Mouse (Mus musculus) liver, embryonic 13.5 days (tissue): ENCODE results near the gene Rock2. TPM values are rescaled to one million over a fixed set of nuclear protein-coding genes. Genes with fewer than 3 reads are reported as not detected.
A peak's percentile ranks its signal among the peaks of the same experiment; 100 is the strongest.

Source experiments
- ATAC-seq: fragments of 200-750 bp; cut with Nextera tagmentation; 2 replicates; pipeline ENCODE4 v1.8.0; 2017; ENCODE audit warnings: low read depth, mild to moderate bottlenecking, moderate number of reproducible peaks, moderate library complexity
- DNase-seq: peaks from one replicate; pipeline ENCODE4 v3.0.0; 2022
- H3K27ac ChIP-seq: fragments of 300-500 bp; sonication (generic); 2 replicates; pipeline ENCODE4 v1.5.1; 2015; ENCODE audit warnings: moderate library complexity, mild to moderate bottlenecking, inconsistent platforms
- H3K27me3 ChIP-seq: fragments of 300-500 bp; sonication (generic); 2 replicates; pipeline ENCODE4 v1.6.1; 2015; ENCODE audit warnings: mild to moderate bottlenecking, inconsistent platforms
- H3K36me3 ChIP-seq: fragments of 300-500 bp; sonication (generic); 2 replicates; pipeline ENCODE4 v1.6.1; 2015; ENCODE audit warnings: mild to moderate bottlenecking, inconsistent platforms
- H3K4me1 ChIP-seq: fragments of 300-500 bp; sonication (generic); replicated peaks from 2 replicates; pipeline ENCODE4 v1.6.1; 2015; ENCODE audit warnings: inconsistent platforms
- H3K4me2 ChIP-seq: fragments of 300-500 bp; sonication (generic); 2 replicates; pipeline ENCODE4 v1.6.1; 2015; ENCODE audit warnings: inconsistent platforms, mild to moderate bottlenecking, moderate library complexity
- H3K4me3 ChIP-seq: fragments of 300-500 bp; sonication (generic); replicated peaks from 2 replicates; pipeline ENCODE4 v1.5.1; 2015; ENCODE audit warnings: mild to moderate bottlenecking, inconsistent platforms
- H3K9ac ChIP-seq: fragments of 300-500 bp; sonication (generic); 2 replicates; pipeline ENCODE4 v1.6.1; 2015; ENCODE audit warnings: mild to moderate bottlenecking, inconsistent platforms
- H3K9me3 ChIP-seq: fragments of 300-500 bp; sonication (generic); replicated peaks from 2 replicates; pipeline ENCODE4 v1.6.1; 2016; ENCODE audit warnings: inconsistent platforms
- WGBS: fragments of 180-500 bp; shearing (Covaris S2); methylation state at CpG from one replicate; pipeline ENCODE4 v1.1.7; 2015; ENCODE audit not compliant: insufficient replicate concordance; 5-methylcytosine and 5-hydroxymethylcytosine counted together
- polyA plus RNA-seq: library from polyadenylated mRNA; unstranded; fragments of >200 nt; fragmentation: Nextera tagmentation; extraction: Ambion mirVana; gene quantifications from 2 replicates; pipeline ENCODE4 v1.2.1, GENCODE M21; 2015

Gene Rock2
- polyA plus RNA-seq, 1 experiment from 2014 or later = 7.0 TPM

- Histone ChIP-seq H3K4me1 (0 out of 2 replicates have a peak, but pooled peaks cover 3% of the 10 kb centered on the region), H3K36me3 (no peaks in the 10 kb centered on the region), H3K9ac (no peak overlapping the region), H3K4me3 (no peak overlapping the region), H3K4me2 (no peak overlapping the region), H3K9me3 (no peaks in the 10 kb centered on the region), H3K27me3 (no peaks in the 10 kb centered on the region), H3K27ac (no peak overlapping the region)
- 46% methylated on average over 1 of the region's 1 CpGs for WGBS
- ATAC-seq = no peak
- no peak for DNase-seq
Observed at GRCm38 (mm10) chr12:16860533-16860932, 34.2 kb upstream of the Rock2 start.

DNA sequence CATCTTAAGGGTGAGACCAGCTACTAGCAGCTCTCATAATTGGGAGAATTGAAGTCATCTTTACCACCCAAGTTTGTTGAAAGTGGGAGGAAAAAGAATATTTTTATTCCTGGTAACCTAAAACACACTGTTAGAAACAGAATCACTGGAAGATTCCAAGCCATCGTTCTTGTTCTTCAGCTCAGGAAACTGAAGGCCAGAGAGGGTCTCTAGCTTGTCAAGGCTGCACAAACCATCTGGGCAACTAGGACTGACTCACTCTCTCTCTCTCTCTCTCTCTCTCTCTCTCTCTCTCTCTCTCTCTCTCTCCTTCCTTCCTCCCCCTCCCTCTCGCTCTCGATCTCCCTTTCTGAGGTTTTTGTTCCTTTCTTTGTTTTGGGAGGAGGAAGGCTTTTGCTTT, 33.7 kb upstream of the Rock2 start:
- WGBS = 34% methylated on average over 3 of the region's 3 CpGs
- H3K4me2 ChIP-seq = no peak overlapping the region
- H3K4me1 ChIP-seq = peaks cover 3% of the 10 kb centered on the region; the same call in 1 of the 2 replicates
- no peaks in the 10 kb centered on the region for H3K36me3 ChIP-seq
- DNase-seq (no peak), ATAC-seq (no peak)
- no peak overlapping the region for H3K27ac ChIP-seq
- H3K27me3 ChIP-seq = no peaks in the 10 kb centered on the region
- no peak overlapping the region for H3K4me3 ChIP-seq
- H3K9ac ChIP-seq = no peak overlapping the region
- H3K9me3 ChIP-seq = no peaks in the 10 kb centered on the region

GRCm38 (mm10) chr12:16864477-16864876, 30.2 kb upstream of the Rock2 start:
- no peak overlapping the region for H3K4me3 ChIP-seq
- H3K4me1 ChIP-seq = peaks cover 19% of the 10 kb centered on the region
- H3K9ac ChIP-seq = no peak overlapping the region
- H3K27me3 ChIP-seq = no peaks in the 10 kb centered on the region
- 69% methylated on average over 4 of the region's 4 CpGs for WGBS
- no peaks in the 10 kb centered on the region for H3K9me3 ChIP-seq
- DNase-seq (no peak), ATAC-seq (no peak)
- H3K36me3 ChIP-seq = no peaks in the 10 kb centered on the region
- H3K27ac ChIP-seq = no peak overlapping the region
- H3K4me2 ChIP-seq = no peak overlapping the region

GRCm38 (mm10) chr12:16865871-16866270, 28.8 kb upstream of the Rock2 start:
- Histone ChIP-seq H3K4me2 (no peak overlapping the region), H3K4me1 (peaks cover 26% of the 10 kb centered on the region), H3K36me3 (no peaks in the 10 kb centered on the region), H3K27me3 (no peaks in the 10 kb centered on the region), H3K4me3 (no peak overlapping the region), H3K9ac (no peak overlapping the region), H3K9me3 (no peaks in the 10 kb centered on the region), H3K27ac (no peak overlapping the region)
- ATAC-seq = no peak
- WGBS = 20% methylated on average over 3 of the region's 3 CpGs
- DNase-seq = no peak

DNA sequence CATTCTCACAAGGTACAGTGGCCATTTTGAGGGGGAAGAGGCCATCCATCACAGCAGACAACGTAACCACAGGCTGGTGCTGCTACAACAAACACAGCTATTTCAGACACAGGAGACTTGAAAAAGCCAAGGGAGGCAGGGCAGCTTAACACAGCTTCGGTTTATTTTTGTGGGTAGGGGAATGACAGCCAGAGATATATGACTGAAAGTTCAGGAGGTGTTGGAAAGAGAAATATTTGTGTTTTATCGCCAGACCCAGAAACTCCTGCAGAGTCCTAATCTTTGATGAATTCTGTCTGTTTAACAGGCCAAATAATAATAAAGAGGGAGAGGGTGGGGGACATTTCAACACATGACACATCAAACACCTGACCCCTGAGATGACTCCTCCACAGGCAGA, 28.2 kb upstream of the Rock2 start:
- no peak for DNase-seq
- H3K4me1 ChIP-seq = peaks cover 26% of the 10 kb centered on the region

DNA sequence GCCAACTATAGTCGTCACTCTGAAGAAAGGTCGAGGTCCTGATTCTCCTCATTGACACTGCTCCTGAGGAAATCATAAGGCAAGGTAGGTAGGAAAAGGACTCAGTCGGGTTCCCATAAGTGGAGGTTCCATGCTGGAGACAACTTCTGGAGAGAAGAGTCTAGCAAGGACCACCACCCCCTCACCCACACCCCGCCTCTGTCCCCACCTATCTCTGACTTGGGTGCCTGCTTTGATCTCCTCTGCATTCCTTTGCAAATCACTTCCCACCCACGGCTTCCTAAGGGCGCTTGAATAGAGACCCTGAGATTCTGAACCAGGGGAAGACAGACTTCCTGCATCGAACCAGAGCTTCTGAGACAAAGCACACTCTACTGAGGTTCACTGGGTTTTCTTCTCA, 27.4 kb upstream of the Rock2 start:
- Histone ChIP-seq H3K27ac (no peak overlapping the region), H3K36me3 (no peaks in the 10 kb centered on the region), H3K9me3 (no peaks in the 10 kb centered on the region), H3K27me3 (no peaks in the 10 kb centered on the region), H3K9ac (no peak overlapping the region), H3K4me3 (no peak overlapping the region), H3K4me2 (no peak overlapping the region), H3K4me1 (peaks cover 26% of the 10 kb centered on the region)
- ATAC-seq = no peak
- 51% methylated on average over 7 of the region's 7 CpGs for WGBS
- DNase-seq = no peak

More for the DNA sequence above, 28.2 kb upstream of the Rock2 start:
- no peak for ATAC-seq
- no peaks in the 10 kb centered on the region for H3K36me3 ChIP-seq
- no peak overlapping the region for H3K4me3 ChIP-seq
- WGBS = 17% methylated on average over 3 of the region's 3 CpGs
- no peaks in the 10 kb centered on the region for H3K9me3 ChIP-seq
- no peak overlapping the region for H3K9ac ChIP-seq
- H3K27me3 ChIP-seq = no peaks in the 10 kb centered on the region
- H3K4me2 ChIP-seq = no peak overlapping the region
- no peak overlapping the region for H3K27ac ChIP-seq

DNA sequence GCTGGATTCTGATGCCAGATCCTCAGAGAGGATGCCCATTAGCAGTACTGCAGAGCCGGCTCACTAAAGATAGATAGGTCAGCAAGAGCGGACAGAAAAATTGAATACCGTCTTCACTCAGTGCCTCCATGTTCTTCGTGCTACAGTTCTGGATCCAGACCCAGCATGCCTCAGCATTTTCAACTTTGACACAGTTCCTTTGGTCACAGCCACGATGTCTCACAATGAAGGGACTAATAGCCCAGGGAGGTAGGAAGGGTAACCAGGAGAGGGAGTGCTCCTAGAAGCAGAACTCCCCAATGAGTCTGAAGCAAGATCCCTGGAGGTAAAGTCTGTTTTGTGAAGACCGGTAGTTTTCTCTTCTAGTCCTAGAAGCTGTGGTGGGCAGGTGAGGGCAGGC, 26.1 kb upstream of the Rock2 start:
- no peak overlapping the region for H3K9ac ChIP-seq
- H3K4me2 ChIP-seq = no peak overlapping the region
- no peaks in the 10 kb centered on the region for H3K27me3 ChIP-seq
- ATAC-seq (no peak), DNase-seq (no peak)
- no peaks in the 10 kb centered on the region for H3K9me3 ChIP-seq
- WGBS = 64% methylated on average over 6 of the region's 6 CpGs
- H3K27ac ChIP-seq = no peak overlapping the region
- H3K4me3 ChIP-seq = no peak overlapping the region
- peaks cover 28% of the 10 kb centered on the region for H3K4me1 ChIP-seq
- H3K36me3 ChIP-seq = no peaks in the 10 kb centered on the region

DNA sequence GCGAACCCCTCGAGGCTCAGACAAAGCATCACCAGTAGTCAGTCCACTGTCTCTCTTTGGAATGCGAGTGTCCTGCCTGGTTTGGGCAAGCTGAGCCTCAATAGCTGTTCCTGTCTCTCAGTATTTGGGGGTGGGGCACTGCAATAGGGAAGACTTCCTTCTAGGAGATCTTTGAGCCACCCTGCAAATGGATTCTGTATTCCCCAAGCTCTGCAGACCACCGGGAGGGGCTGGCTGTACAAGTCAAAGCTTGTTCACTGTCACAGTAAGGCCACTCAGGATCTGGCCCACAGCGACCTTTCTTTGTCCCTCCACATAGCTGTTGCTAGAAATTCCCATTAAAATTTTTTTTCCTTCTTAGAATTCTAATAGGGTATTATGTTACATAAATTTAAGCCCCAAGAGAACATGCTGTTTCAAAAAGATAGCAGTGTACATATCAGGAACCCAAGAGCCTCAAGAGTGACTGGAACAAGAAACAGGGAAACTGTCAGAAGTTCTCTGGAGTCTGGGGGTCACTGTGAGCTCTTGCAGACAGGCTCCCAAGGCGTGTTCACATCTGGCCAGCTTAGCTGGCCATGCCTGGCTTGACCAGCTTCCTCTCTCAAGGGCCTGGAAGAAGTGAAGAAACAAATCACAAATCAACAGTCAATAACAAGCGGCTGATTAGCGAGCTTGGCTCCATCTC, 25.5 kb upstream of the Rock2 start:
- Histone ChIP-seq H3K9ac (no peak overlapping the region), H3K4me1 (peaks cover 30% of the 10 kb centered on the region), H3K27me3 (no peaks in the 10 kb centered on the region), H3K9me3 (no peaks in the 10 kb centered on the region), H3K36me3 (no peaks in the 10 kb centered on the region), H3K4me2 (no peak overlapping the region), H3K4me3 (no peak overlapping the region), H3K27ac (no peak overlapping the region)
- ATAC-seq = no peak
- 52% methylated on average over 8 of the region's 8 CpGs for WGBS
- DNase-seq = no peak

DNA sequence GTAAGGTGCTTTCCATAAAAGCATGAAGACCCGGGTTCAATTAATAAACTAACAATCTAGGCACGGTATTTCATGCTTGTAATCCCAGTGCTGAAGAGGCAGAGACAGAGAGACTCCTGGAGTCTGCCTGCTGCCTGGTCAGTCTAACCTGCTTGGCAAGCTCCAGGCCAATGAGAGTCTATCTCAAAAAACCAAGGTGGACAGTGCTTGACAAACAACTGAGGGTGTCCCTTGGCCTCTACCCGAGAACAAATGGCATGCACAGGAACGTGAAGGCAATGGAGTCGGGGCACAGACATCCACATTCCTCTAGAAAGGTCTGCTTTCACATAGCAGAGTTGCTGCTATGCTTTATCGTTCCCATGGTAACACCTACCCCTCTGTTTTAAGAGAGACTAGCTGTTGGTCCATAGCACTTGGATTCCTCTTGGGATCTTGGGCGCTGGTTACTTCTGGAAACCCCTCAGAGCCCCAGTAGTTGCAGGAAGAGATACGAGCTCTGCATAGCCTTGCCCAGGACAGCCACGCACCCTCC, 24.8 kb upstream of the Rock2 start:
- H3K9ac ChIP-seq = no peak overlapping the region
- no peak overlapping the region for H3K4me2 ChIP-seq
- H3K36me3 ChIP-seq = no peaks in the 10 kb centered on the region
- no peaks in the 10 kb centered on the region for H3K9me3 ChIP-seq
- H3K27me3 ChIP-seq = no peaks in the 10 kb centered on the region
- no peak for DNase-seq
- peak overlapping the region; percentile 70 for H3K27ac ChIP-seq
- H3K4me3 ChIP-seq = no peak overlapping the region
- H3K4me1 ChIP-seq = peaks cover 35% of the 10 kb centered on the region
- ATAC-seq = no peak
- WGBS = 43% methylated on average over 9 of the region's 9 CpGs

- peaks cover 37% of the 10 kb centered on the region for H3K4me1 ChIP-seq
- H3K27ac ChIP-seq = peak overlapping the region; percentile 70
- no peaks in the 10 kb centered on the region for H3K9me3 ChIP-seq
- H3K27me3 ChIP-seq = no peaks in the 10 kb centered on the region
- no peaks in the 10 kb centered on the region for H3K36me3 ChIP-seq
- no peak overlapping the region for H3K4me3 ChIP-seq
- H3K4me2 ChIP-seq = no peak overlapping the region
- DNase-seq = no peak
- WGBS = 38% methylated on average over 8 of the region's 8 CpGs
- no peak overlapping the region for H3K9ac ChIP-seq
- peak; percentile 37 for ATAC-seq
Observed at GRCm38 (mm10) chr12:16870405-16871068, 24.2 kb upstream of the Rock2 start.

GRCm38 (mm10) chr12:16872006-16872405, 22.7 kb upstream of the Rock2 start:
- peaks cover 41% of the 10 kb centered on the region for H3K4me1 ChIP-seq
- no peak for DNase-seq
- no peaks in the 10 kb centered on the region for H3K27me3 ChIP-seq
- ATAC-seq = no peak
- 69% methylated on average over 1 of the region's 1 CpGs for WGBS
- no peaks in the 10 kb centered on the region for H3K36me3 ChIP-seq
- H3K4me2 ChIP-seq = no peak overlapping the region
- H3K9ac ChIP-seq = no peak overlapping the region
- no peak overlapping the region for H3K27ac ChIP-seq
- H3K4me3 ChIP-seq = no peak overlapping the region
- no peaks in the 10 kb centered on the region for H3K9me3 ChIP-seq
